ENCODE assay signal across 10 mouse cellular contexts in genomic region chr13:101509946-101510345, GRCm38 (mm10).
DNase-seq lines count a peak whose midpoint lies in the region; ATAC-seq and TF ChIP-seq lines count a peak whose summit lies in the region.
"Had no signal": no experiment of that assay in that cellular context is flagged by ENCODE, and none has a peak within 500 bp of the region (broad histone marks: within the 10 kb centered on the region; RNA-seq: fewer than 3 reads in every experiment).

No protein-coding gene starts in this region.

- TF ChIP-seq POLR2A in thymus, adult 2 months (IDR thresholded peaks at IDR 0.05; ENCODE audit: control insufficient read depth, extremely low read depth, insufficient read depth, low read length, poor library complexity) = no peak

- peak; percentile 62; the same call in 1 of the 2 replicates for ATAC-seq in cerebellum, adult (ENCODE audit: insufficient number of reproducible peaks, low FRiP score, low TSS enrichment)
- ATAC-seq in midbrain, embryonic 11.5 days (ENCODE audit: low FRiP score) = peak; percentile 46; the same call in 1 of the 2 replicates
- no peak; the same call in 1 of the 2 replicates for ATAC-seq in midbrain, embryonic 16.5 days
- peak; percentile 72 for ATAC-seq in erythroid progenitor cell, adult 5-6 weeks (replicated peaks; ENCODE audit: low FRiP score, poor library complexity, severe bottlenecking)
- ATAC-seq in liver, postnatal 0 days = peak; percentile 49

- TF ChIP-seq EP300 in liver, postnatal 0 days (IDR thresholded peaks at IDR 0.05; ENCODE audit: low read depth) = 0 out of 2 replicates have a peak, but pooled peaks have one; percentile 22

- WGBS in midbrain, embryonic 11.5 days = 71% methylated on average over 1 of the region's 1 CpGs
- WGBS in midbrain, embryonic 16.5 days = 68% methylated on average over 1 of the region's 1 CpGs
- 33% methylated on average over 1 of the region's 1 CpGs for WGBS in liver, postnatal 0 days (ENCODE audit: insufficient replicate concordance)
- 0% methylated on average over 1 of the region's 1 CpGs for WGBS in thymus, adult 2 months

- H3K9ac ChIP-seq in midbrain, embryonic 11.5 days (ENCODE audit: low read length) = no peak overlapping the region
- H3K9ac ChIP-seq in midbrain, embryonic 16.5 days (ENCODE audit: low read depth, low read length) = no peak overlapping the region
- no peak overlapping the region for H3K9ac ChIP-seq in liver, postnatal 0 days (replicated peaks)

- no peaks in the 10 kb centered on the region for H3K27me3 ChIP-seq in midbrain, embryonic 11.5 days (ENCODE audit: control insufficient read depth, insufficient read depth, low read length)
- H3K27me3 ChIP-seq in midbrain, embryonic 16.5 days (ENCODE audit: control insufficient read depth, insufficient read depth, low read depth, low read length) = no peaks in the 10 kb centered on the region
- no peaks in the 10 kb centered on the region for H3K27me3 ChIP-seq in liver, postnatal 0 days (ENCODE audit: insufficient read depth, low read length)
- no peaks in the 10 kb centered on the region for H3K27me3 ChIP-seq in thymus, adult 2 months (ENCODE audit: control insufficient read depth, insufficient read depth, low read length)

- no peaks in the 10 kb centered on the region for H3K4me1 ChIP-seq in midbrain, embryonic 11.5 days (ENCODE audit: control insufficient read depth, insufficient read depth, low read length)
- H3K4me1 ChIP-seq in midbrain, embryonic 16.5 days (ENCODE audit: control insufficient read depth, insufficient read depth, low read length) = no peaks in the 10 kb centered on the region
- H3K4me1 ChIP-seq in liver, postnatal 0 days (ENCODE audit: insufficient read depth) = peaks cover 4% of the 10 kb centered on the region; the same call in 1 of the 2 replicates
- H3K4me1 ChIP-seq in thymus, adult 2 months (replicated peaks; ENCODE audit: control insufficient read depth, insufficient read depth, low read length) = peaks cover 10% of the 10 kb centered on the region

- H3K4me3 ChIP-seq in midbrain, embryonic 11.5 days (ENCODE audit: low read depth, low read length) = no peak overlapping the region
- no peak overlapping the region for H3K4me3 ChIP-seq in midbrain, embryonic 16.5 days (ENCODE audit: low read depth, low read length)
- H3K4me3 ChIP-seq in liver, postnatal 0 days (ENCODE audit: low read depth, low read length) = no peak overlapping the region
- H3K4me3 ChIP-seq in thymus, adult 2 months (ENCODE audit: control insufficient read depth, insufficient read depth, low read length) = no peak overlapping the region

- H3K27ac ChIP-seq in midbrain, embryonic 11.5 days (ENCODE audit: low read depth, low read length) = no peak overlapping the region
- no peak overlapping the region for H3K27ac ChIP-seq in midbrain, embryonic 16.5 days (ENCODE audit: low read length)
- no peak overlapping the region for H3K27ac ChIP-seq in liver, postnatal 0 days (ENCODE audit: low read depth)
- no peak overlapping the region; the same call in 1 of the 2 replicates for H3K27ac ChIP-seq in thymus, adult 2 months (ENCODE audit: control insufficient read depth, insufficient read depth, low read length)
- H3K27ac ChIP-seq: macrophage had no signal

- H3K9me3 ChIP-seq in midbrain, embryonic 11.5 days (ENCODE audit: control insufficient read depth, low read length) = no peaks in the 10 kb centered on the region
- H3K9me3 ChIP-seq in midbrain, embryonic 16.5 days (replicated peaks; ENCODE audit: control insufficient read depth, low read length, poor library complexity, severe bottlenecking) = no peaks in the 10 kb centered on the region
- no peaks in the 10 kb centered on the region for H3K9me3 ChIP-seq in liver, postnatal 0 days (ENCODE audit: low read length)
- H3K9me3 ChIP-seq: G1E had no signal

- no peaks in the 10 kb centered on the region for H3K36me3 ChIP-seq in midbrain, embryonic 11.5 days (ENCODE audit: control insufficient read depth, insufficient read depth, low read length)
- H3K36me3 ChIP-seq in midbrain, embryonic 16.5 days (ENCODE audit: control insufficient read depth, insufficient read depth, low read length) = no peaks in the 10 kb centered on the region
- H3K36me3 ChIP-seq in liver, postnatal 0 days (replicated peaks; ENCODE audit: insufficient read depth, low read length) = no peaks in the 10 kb centered on the region
- no peaks in the 10 kb centered on the region for H3K36me3 ChIP-seq in thymus, adult 2 months (ENCODE audit: control insufficient read depth, insufficient read depth, low read length)
- H3K36me3 ChIP-seq: G1E had no signal

- H3K4me2 ChIP-seq in midbrain, embryonic 11.5 days = no peak overlapping the region
- no peak overlapping the region for H3K4me2 ChIP-seq in midbrain, embryonic 16.5 days (ENCODE audit: low read length)
- H3K4me2 ChIP-seq in liver, postnatal 0 days (ENCODE audit: low read depth, low read length) = no peak overlapping the region

- TF ChIP-seq CTCF in liver, postnatal 0 days (IDR thresholded peaks at IDR 0.05; ENCODE audit: low read depth) = peak; percentile 77
- TF ChIP-seq CTCF in thymus, adult 2 months (IDR thresholded peaks at IDR 0.05; ENCODE audit: borderline replicate concordance, control insufficient read depth, extremely low read depth, insufficient read depth, low read length, poor library complexity) = no peak

- DNase-seq in cerebellum, adult 9-11 months = no peak
- no peak for DNase-seq in midbrain, embryonic 11.5 days (ENCODE audit: low spot score, missing footprints)
- peak; percentile 28 for DNase-seq in liver, postnatal 0 days
- DNase-seq in thymus, adult 2 months = peak; percentile 71
- no peak for DNase-seq in left cerebral cortex, adult 8-10 months (ENCODE audit: low spot score in 2 of 2)

Comparison
In these comparisons a context has a peak if more than half of its experiments do, and no peak if none do; other contexts are left out.
1. DNase-seq: peak in liver, postnatal 0 days (single experiment) and thymus, adult 2 months (single experiment); none in cerebellum, adult 9-11 months (single experiment), midbrain, embryonic 11.5 days (single experiment) and left cerebral cortex, adult 8-10 months (0 of 2).